Mouse (Mus musculus): ENCODE measurements around the gene 2700097O09Rik. TPM values are rescaled to one million over a fixed set of nuclear protein-coding genes. Genes with fewer than 3 reads are reported as not detected.

Gene 2700097O09Rik
- total and polyA plus RNA-seq, 3 experiments = 14.6 to 18.3 TPM; not detected in 1

- Histone ChIP-seq H3K4me1 (ENCODE audit: control insufficient read depth in 1 of 2, insufficient read depth in 2 of 2, low read length in 2 of 2) (peaks cover 21 to 29% of the 10 kb centered on the region in 2 experiments), H3K79me2 (ENCODE audit: control insufficient read depth, insufficient read depth, low read length, poor library complexity) (no peaks in the 10 kb centered on the region), H3K36me3 (ENCODE audit: control insufficient read depth in 1 of 2, insufficient read depth in 2 of 2, low read length in 2 of 2) (peaks cover 0 to 37% of the 10 kb centered on the region in 2 experiments; a peak in 2 of 4 replicates), H3K27me3 (ENCODE audit: control insufficient read depth in 1 of 2, insufficient read depth in 2 of 2, low read length in 2 of 2) (no peaks in the 10 kb centered on the region), H3K9ac (ENCODE audit: control insufficient read depth, low read depth, low read length, poor library complexity, severe bottlenecking) (peak overlapping the region; percentile 66), H3K9me3 (replicated peaks; ENCODE audit: insufficient read depth, low read length) (no peaks in the 10 kb centered on the region), H3K27ac (ENCODE audit: control insufficient read depth, low read depth, low read length) (peak overlapping the region; percentile 99), H3K4me3 (ENCODE audit: control insufficient read depth in 1 of 2, insufficient read depth in 1 of 2, low read depth in 2 of 2, low read length in 2 of 2) (peak overlapping the region; percentile 41 to 51)
- no peak for TF ChIP-seq ZC3H11A (IDR thresholded peaks at IDR 0.05; ENCODE audit: low read depth, low read length)
- TF ChIP-seq TCF12 (IDR thresholded peaks at IDR 0.05; ENCODE audit: low read depth, low read length) = peak; percentile 87
- peak; percentile 52; the same call in 1 of the 2 replicates for TF ChIP-seq POLR2AphosphoS2 (IDR thresholded peaks at IDR 0.05; ENCODE audit: low read length)
- 0 out of 2 replicates have a peak, but pooled peaks have one; percentile 30 for TF ChIP-seq ELF1 (IDR thresholded peaks at IDR 0.05; ENCODE audit: low read depth, low read length)
- peak in 1 of 2 experiments; percentile 55; a peak in 2 of 4 replicates for TF ChIP-seq POLR2A (IDR thresholded peaks at IDR 0.05; ENCODE audit: control insufficient read depth in 1 of 2, insufficient read depth in 1 of 2, low read depth in 1 of 2, low read length in 2 of 2, poor library complexity in 1 of 2)
- peak; percentile 45; the same call in 1 of the 2 replicates for TF ChIP-seq SIN3A (IDR thresholded peaks at IDR 0.05; ENCODE audit: low read length)
- TF ChIP-seq TBP (IDR thresholded peaks at IDR 0.05; ENCODE audit: low read depth, low read length) = peak; percentile 76; the same call in 1 of the 2 replicates
- peak; percentile 91 to 92 for TF ChIP-seq EP300 (IDR thresholded peaks at IDR 0.05; ENCODE audit: low read depth in 1 of 2, low read length in 2 of 2)
- peak; percentile 83; the same call in 1 of the 2 replicates for TF ChIP-seq MYB (IDR thresholded peaks at IDR 0.05; ENCODE audit: low read depth, low read length)
- TF ChIP-seq GATA1 (IDR thresholded peaks at IDR 0.05; ENCODE audit: low read depth, low read length) = peak; percentile 93
- TF ChIP-seq HCFC1 (IDR thresholded peaks at IDR 0.05; ENCODE audit: low read depth, low read length) = 0 out of 2 replicates have a peak, but pooled peaks have one; percentile 34
- no peak for TF ChIP-seq MXI1 (IDR thresholded peaks at IDR 0.05; ENCODE audit: low read depth, low read length)
- TF ChIP-seq ETS1 (IDR thresholded peaks at IDR 0.05; ENCODE audit: low read depth, low read length) = peak; percentile 89
- no peak for TF ChIP-seq NELFE (IDR thresholded peaks at IDR 0.05; ENCODE audit: low read depth, low read length)
- TF ChIP-seq TAL1 (IDR thresholded peaks at IDR 0.05; ENCODE audit: low read length) = no peak
- TF ChIP-seq RCOR1 (IDR thresholded peaks at IDR 0.05; ENCODE audit: low read depth, low read length) = peak; percentile 81
- peak; percentile 83 for DNase-seq (ENCODE audit: low read depth, low spot score)
Measured at GRCm38 (mm10) chr12:55016339-55017118, 63.4 kb downstream of the 2700097O09Rik start.

- peak overlapping the region; percentile 8; the same call in 1 of the 2 replicates for H3K27ac ChIP-seq (ENCODE audit: control insufficient read depth, low read depth, low read length)
- H3K4me3 ChIP-seq (ENCODE audit: control insufficient read depth in 1 of 2, insufficient read depth in 1 of 2, low read depth in 2 of 2, low read length in 2 of 2) = no peak overlapping the region
- H3K27me3 ChIP-seq (ENCODE audit: control insufficient read depth in 1 of 2, insufficient read depth in 2 of 2, low read length in 2 of 2) = no peaks in the 10 kb centered on the region
- TF ChIP-seq MAX (IDR thresholded peaks at IDR 0.05; ENCODE audit: low read length) (no peak), GATA1 (IDR thresholded peaks at IDR 0.05; ENCODE audit: low read depth, low read length) (no peak), ZNF384 (IDR thresholded peaks at IDR 0.05; ENCODE audit: low read depth, low read length) (peak; percentile 41; the same call in 1 of the 2 replicates)
- peaks cover 0 to 37% of the 10 kb centered on the region in 2 experiments; a peak in 2 of 4 replicates for H3K36me3 ChIP-seq (ENCODE audit: control insufficient read depth in 1 of 2, insufficient read depth in 2 of 2, low read length in 2 of 2)
- DNase-seq (ENCODE audit: low read depth, low spot score) = no peak
- H3K9ac ChIP-seq (ENCODE audit: control insufficient read depth, low read depth, low read length, poor library complexity, severe bottlenecking) = no peak overlapping the region
- H3K9me3 ChIP-seq (replicated peaks; ENCODE audit: insufficient read depth, low read length) = no peaks in the 10 kb centered on the region
- H3K79me2 ChIP-seq (ENCODE audit: control insufficient read depth, insufficient read depth, low read length, poor library complexity) = no peaks in the 10 kb centered on the region
- H3K4me1 ChIP-seq (ENCODE audit: control insufficient read depth in 1 of 2, insufficient read depth in 2 of 2, low read length in 2 of 2) = peaks cover 21 to 29% of the 10 kb centered on the region in 2 experiments
Measured at GRCm38 (mm10) chr12:55015428-55015827, 64.5 kb downstream of the 2700097O09Rik start.

Data from MEL (cell line).